Mouse (Mus musculus) stomach, postnatal 0 days (tissue): ENCODE measurements around the gene Gm21974. TPM values are rescaled to one million over a fixed set of nuclear protein-coding genes. Genes with fewer than 3 reads are reported as not detected.

Experiments used
- ATAC-seq: fragments of 200-750 bp; cut with Nextera tagmentation; 2 replicates; pipeline ENCODE4 v1.8.0; 2017; ENCODE audit not compliant: low FRiP score, low TSS enrichment
- DNase-seq: peaks from one replicate; pipeline ENCODE4 v3.0.0-alpha.2; 2016; ENCODE audit warnings: low spot score
- H3K27ac ChIP-seq: fragments of 300-500 bp; sonication (generic); replicated peaks from 2 replicates; pipeline ENCODE4 v1.5.1; 2014; ENCODE audit warnings: mild to moderate bottlenecking, control low read depth
- H3K27me3 ChIP-seq: fragments of 300-500 bp; sonication (generic); 2 replicates; pipeline ENCODE4 v1.6.1; 2014; ENCODE audit warnings: low read length; ENCODE audit not compliant: control insufficient read depth, insufficient read depth
- H3K36me3 ChIP-seq: fragments of 300-500 bp; sonication (generic); 2 replicates; pipeline ENCODE4 v1.6.1; 2014; ENCODE audit warnings: low read length, mixed read lengths; ENCODE audit not compliant: control insufficient read depth, insufficient read depth
- H3K4me1 ChIP-seq: fragments of 300-500 bp; sonication (generic); replicated peaks from 2 replicates; pipeline ENCODE4 v1.6.1; 2014; ENCODE audit warnings: antibody characterized with exemption; ENCODE audit not compliant: control insufficient read depth, insufficient read depth
- H3K4me2 ChIP-seq: fragments of 300-500 bp; sonication (generic); replicated peaks from 2 replicates; pipeline ENCODE4 v1.6.1; 2014; ENCODE audit warnings: low read depth, mild to moderate bottlenecking, control low read depth, moderate library complexity
- H3K4me3 ChIP-seq: fragments of 300-500 bp; sonication (generic); 2 replicates; pipeline ENCODE4 v1.5.1; 2014; ENCODE audit warnings: low read depth, low read length, control low read depth
- H3K9ac ChIP-seq: fragments of 300-500 bp; sonication (generic); 2 replicates; pipeline ENCODE4 v1.6.1; 2014; ENCODE audit warnings: mild to moderate bottlenecking, low read length, control low read depth, mixed read lengths
- H3K9me3 ChIP-seq: fragments of 300-500 bp; sonication (generic); 2 replicates; pipeline ENCODE4 v1.6.1; 2016; ENCODE audit warnings: low read length; ENCODE audit not compliant: control insufficient read depth
- CTCF ChIP-seq: IDR thresholded peaks from 2 replicates; pipeline ENCODE4 v1.5.1; 2016; ENCODE audit warnings: antibody characterized with exemption, low read depth, mild to moderate bottlenecking, moderate library complexity
- EP300 ChIP-seq: optimal IDR thresholded peaks from 2 replicates; pipeline ENCODE3; 2016; ENCODE audit warnings: antibody characterized with exemption
- WGBS: fragments of 180-500 bp; shearing (Covaris S2); extraction: QIAGEN DNeasy Blood & Tissue Kit; methylation state at CpG from one replicate; pipeline ENCODE4 v1.1.7; 2014; 5-methylcytosine and 5-hydroxymethylcytosine counted together
- polyA plus RNA-seq: library from polyadenylated mRNA; unstranded; fragments of >200 nt; fragmentation: Nextera tagmentation; extraction: Ambion mirVana; gene quantifications from 2 replicates; pipeline ENCODE4 v1.2.1, GENCODE M21; 2015

The Gm21974 gene
- polyA plus RNA-seq, 1 experiment from 2014 or later, result not detected

- H3K4me2 ChIP-seq, result peak overlapping the region; percentile 72
- 15% methylated on average over 4 of the region's 4 CpGs for WGBS
- H3K9ac ChIP-seq, result peak overlapping the region; percentile 90
- TF ChIP-seq CTCF, result no peak
- TF ChIP-seq EP300, result no peak
- H3K36me3 ChIP-seq, result peaks cover 6% of the 10 kb centered on the region
- no peaks in the 10 kb centered on the region for H3K4me1 ChIP-seq
- H3K27ac ChIP-seq, result peak overlapping the region; percentile 92; the same call in 1 of the 2 replicates
- no peaks in the 10 kb centered on the region for H3K9me3 ChIP-seq
- no peak for ATAC-seq
- H3K4me3 ChIP-seq, result peak overlapping the region; percentile 92
- no peak for DNase-seq
- no peaks in the 10 kb centered on the region for H3K27me3 ChIP-seq
Observed at GRCm38 (mm10) chr7:127912938-127913337, 17.7 kb upstream of the Gm21974 start.

- no peak for TF ChIP-seq CTCF
- TF ChIP-seq EP300, result peak; percentile 8
- H3K36me3 ChIP-seq, result peaks cover 12% of the 10 kb centered on the region
- H3K27me3 ChIP-seq, result no peaks in the 10 kb centered on the region
- H3K4me3 ChIP-seq, result peak within 1 kb of the TSS; percentile 92
- ATAC-seq (peak; percentile 96), DNase-seq (peak; percentile 95)
- H3K27ac ChIP-seq, result peak within 1 kb of the TSS; percentile 92
- WGBS, result under 1% methylated on average over 39 of the region's 40 CpGs
- no peaks in the 10 kb centered on the region for H3K9me3 ChIP-seq
- no peaks in the 10 kb centered on the region for H3K4me1 ChIP-seq
- H3K9ac ChIP-seq, result peak within 1 kb of the TSS; percentile 90
- peak within 1 kb of the TSS; percentile 72 for H3K4me2 ChIP-seq
Observed at GRCm38 (mm10) chr7:127912190-127912871, 17.1 kb upstream of the Gm21974 start, which contains the start of gene Kat8. TSS of gene Kat8 (plus strand) at chr7:127912516.

- peaks cover 12% of the 10 kb centered on the region for H3K36me3 ChIP-seq
- no peaks in the 10 kb centered on the region for H3K27me3 ChIP-seq
- no peak for ATAC-seq
- 87% methylated on average over 4 of the region's 4 CpGs for WGBS
- no peaks in the 10 kb centered on the region for H3K9me3 ChIP-seq
- no peak overlapping the region for H3K9ac ChIP-seq
- TF ChIP-seq CTCF (no peak), EP300 (no peak)
- DNase-seq, result no peak
- no peaks in the 10 kb centered on the region for H3K4me1 ChIP-seq
- H3K27ac ChIP-seq, result no peak overlapping the region
- H3K4me3 ChIP-seq, result no peak overlapping the region
- H3K4me2 ChIP-seq, result no peak overlapping the region
Observed at GRCm38 (mm10) chr7:127908656-127909055, 13.4 kb upstream of the Gm21974 start.

- 96% methylated on average over 12 of the region's 12 CpGs for WGBS
- Histone ChIP-seq H3K27ac (no peak overlapping the region), H3K4me3 (no peak overlapping the region), H3K9me3 (no peaks in the 10 kb centered on the region), H3K27me3 (no peaks in the 10 kb centered on the region), H3K36me3 (peaks cover 12% of the 10 kb centered on the region), H3K4me2 (no peak overlapping the region), H3K4me1 (no peaks in the 10 kb centered on the region), H3K9ac (no peak overlapping the region)
- ATAC-seq (no peak), DNase-seq (no peak)
- TF ChIP-seq EP300 (no peak), CTCF (no peak)
Observed at GRCm38 (mm10) chr7:127907939-127908338, 12.7 kb upstream of the Gm21974 start.

- H3K4me1 ChIP-seq, result no peaks in the 10 kb centered on the region
- peak within 1 kb of the TSS; percentile 69 for H3K4me3 ChIP-seq
- 6% methylated on average over 33 of the region's 38 CpGs for WGBS
- H3K36me3 ChIP-seq, result peaks cover 12% of the 10 kb centered on the region
- no peaks in the 10 kb centered on the region for H3K9me3 ChIP-seq
- H3K4me2 ChIP-seq, result peak within 1 kb of the TSS; percentile 71
- peak within 1 kb of the TSS; percentile 93 for H3K9ac ChIP-seq
- DNase-seq (peak; percentile 87), ATAC-seq (peak; percentile 87)
- no peaks in the 10 kb centered on the region for H3K27me3 ChIP-seq
- TF ChIP-seq EP300, result no peak
- TF ChIP-seq CTCF, result peak; percentile 32; the same call in 1 of the 2 replicates
- H3K27ac ChIP-seq, result peak within 1 kb of the TSS; percentile 85
Observed at GRCm38 (mm10) chr7:127903971-127904796, 8.9 kb upstream of the Gm21974 start, which contains the start of gene Bckdk. TSS of gene Bckdk (plus strand) at chr7:127904082.
